Comparison of ENCODE assay signal across 8 mouse cellular contexts in the genomic region with DNA sequence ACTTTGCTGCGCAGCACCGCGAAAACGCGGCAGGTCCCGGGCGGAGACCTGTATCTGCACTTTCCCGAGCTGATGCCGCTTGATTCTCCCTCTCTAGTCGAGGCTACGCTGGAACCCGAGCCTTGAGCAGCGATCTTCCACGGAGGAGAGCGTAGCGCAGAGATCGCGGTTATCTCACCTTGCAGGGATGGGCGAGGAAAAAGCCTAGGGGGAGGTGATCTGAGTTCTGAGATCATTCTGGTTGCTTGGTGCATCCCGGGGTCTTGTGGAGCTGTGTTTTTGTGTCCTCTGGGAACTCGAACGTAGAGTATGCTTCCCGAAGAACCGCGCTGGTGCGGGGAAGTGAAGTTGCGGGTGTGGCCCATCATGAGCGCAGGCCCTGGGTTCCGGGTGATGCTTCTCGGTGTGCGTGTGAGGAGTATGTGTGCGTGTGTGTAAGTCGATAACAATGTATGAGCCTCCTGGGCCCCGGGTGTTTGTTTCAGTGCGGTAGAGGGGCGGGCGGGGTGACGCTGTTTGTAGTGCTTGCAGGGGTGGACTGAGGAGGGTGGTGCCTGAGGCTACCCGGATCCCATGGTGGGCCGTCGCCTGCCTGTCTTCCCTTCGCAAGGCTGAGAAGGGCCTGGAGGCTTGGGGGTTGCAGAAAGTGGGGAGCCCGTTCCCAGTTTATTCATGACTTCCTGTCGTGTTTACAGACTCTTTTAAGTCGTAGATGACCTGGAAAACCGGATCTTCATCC. TPM values are rescaled to one million over a fixed set of nuclear protein-coding genes. Genes with fewer than 3 reads are reported as not detected.
A peak's percentile ranks its signal among the peaks of the same experiment; 100 is the strongest.
DNase-seq lines count a peak whose midpoint lies in the region; ATAC-seq lines count a peak whose summit lies in the region.
"Had no signal": no experiment of that assay in that cellular context is flagged by ENCODE, and none has a peak within 500 bp of the region (broad histone marks: within the 10 kb centered on the region; RNA-seq: fewer than 3 reads in every experiment).

No protein-coding gene starts in this region.

- H3K27ac ChIP-seq in lung, embryonic 16.5 days (ENCODE audit: low read length) = no peak overlapping the region
- H3K27ac ChIP-seq in forebrain, embryonic 15.5 days (replicated peaks) = peak overlapping the region; percentile 86
- no peak overlapping the region for H3K27ac ChIP-seq in limb, embryonic 15.5 days
- H3K27ac ChIP-seq in stomach, embryonic 16.5 days (ENCODE audit: low read length) = no peak overlapping the region

- peaks cover 22% of the 10 kb centered on the region for H3K4me1 ChIP-seq in lung, embryonic 16.5 days (replicated peaks; ENCODE audit: control insufficient read depth, insufficient read depth, low read length)
- peaks cover 77% of the 10 kb centered on the region for H3K4me1 ChIP-seq in forebrain, embryonic 15.5 days
- H3K4me1 ChIP-seq in limb, embryonic 15.5 days = peaks cover 63% of the 10 kb centered on the region
- H3K4me1 ChIP-seq in stomach, embryonic 16.5 days (ENCODE audit: control insufficient read depth, insufficient read depth, low read length) = peaks cover 26% of the 10 kb centered on the region; the same call in 1 of the 2 replicates

- no peaks in the 10 kb centered on the region for H3K9me3 ChIP-seq in lung, embryonic 16.5 days (ENCODE audit: control insufficient read depth, low read length)
- no peaks in the 10 kb centered on the region for H3K9me3 ChIP-seq in forebrain, embryonic 15.5 days
- no peaks in the 10 kb centered on the region for H3K9me3 ChIP-seq in limb, embryonic 15.5 days
- H3K9me3 ChIP-seq in stomach, embryonic 16.5 days (replicated peaks; ENCODE audit: control insufficient read depth, low read length) = no peaks in the 10 kb centered on the region

- H3K36me3 ChIP-seq in lung, embryonic 16.5 days (ENCODE audit: control insufficient read depth, insufficient read depth, low read length) = no peaks in the 10 kb centered on the region
- no peaks in the 10 kb centered on the region for H3K36me3 ChIP-seq in forebrain, embryonic 15.5 days
- 0 out of 2 replicates have a peak, but pooled peaks cover 5% of the 10 kb centered on the region for H3K36me3 ChIP-seq in limb, embryonic 15.5 days
- H3K36me3 ChIP-seq in stomach, embryonic 16.5 days (ENCODE audit: control insufficient read depth, insufficient read depth, low read length) = no peaks in the 10 kb centered on the region

- peak overlapping the region; percentile 70 for H3K4me2 ChIP-seq in lung, embryonic 16.5 days (ENCODE audit: low read depth, low read length)
- H3K4me2 ChIP-seq in forebrain, embryonic 15.5 days (replicated peaks) = peak overlapping the region; percentile 90
- peak overlapping the region; percentile 81 for H3K4me2 ChIP-seq in limb, embryonic 15.5 days
- peak overlapping the region; percentile 67 for H3K4me2 ChIP-seq in stomach, embryonic 16.5 days (ENCODE audit: low read depth, low read length)

- ATAC-seq in lung, embryonic 16.5 days (ENCODE audit: low read depth) = no peak
- no peak for ATAC-seq in forebrain, embryonic 15.5 days (replicated peaks)
- no peak for ATAC-seq in limb, embryonic 15.5 days (ENCODE audit: insufficient number of reproducible peaks, low FRiP score, low TSS enrichment, low read depth)
- ATAC-seq in stomach, embryonic 16.5 days (ENCODE audit: insufficient read depth, low FRiP score) = no peak

- 1% methylated on average over 46 of the region's 46 CpGs for WGBS in lung, embryonic 16.5 days
- WGBS in forebrain, embryonic 15.5 days = under 1% methylated on average over 46 of the region's 46 CpGs
- WGBS in limb, embryonic 15.5 days = 2% methylated on average over 46 of the region's 46 CpGs
- WGBS in stomach, embryonic 16.5 days = 1% methylated on average over 46 of the region's 46 CpGs

- H3K27me3 ChIP-seq in lung, embryonic 16.5 days (ENCODE audit: control insufficient read depth, insufficient read depth, low read depth, low read length) = peaks cover 62% of the 10 kb centered on the region
- H3K27me3 ChIP-seq in forebrain, embryonic 15.5 days = no peaks in the 10 kb centered on the region
- peaks cover 49% of the 10 kb centered on the region for H3K27me3 ChIP-seq in limb, embryonic 15.5 days
- peaks cover 43% of the 10 kb centered on the region for H3K27me3 ChIP-seq in stomach, embryonic 16.5 days (ENCODE audit: control insufficient read depth, insufficient read depth, low read length)

- H3K9ac ChIP-seq in lung, embryonic 16.5 days (ENCODE audit: low read length) = no peak overlapping the region
- H3K9ac ChIP-seq in forebrain, embryonic 15.5 days (replicated peaks) = peak overlapping the region; percentile 74
- no peak overlapping the region for H3K9ac ChIP-seq in limb, embryonic 15.5 days
- peak overlapping the region; percentile 17; the same call in 1 of the 2 replicates for H3K9ac ChIP-seq in stomach, embryonic 16.5 days (ENCODE audit: low read length)

- DNase-seq in lung, postnatal 25 days (ENCODE audit: low spot score) = no peak
- no peak for DNase-seq in gastrocnemius, adult 8-10 months (ENCODE audit: low spot score in 2 of 2)
- no peak for DNase-seq in lung, postnatal 36 days

- H3K4me3 ChIP-seq in lung, embryonic 16.5 days (ENCODE audit: low read length) = peak overlapping the region; percentile 42
- peak overlapping the region; percentile 58 for H3K4me3 ChIP-seq in forebrain, embryonic 15.5 days
- peak overlapping the region; percentile 64 for H3K4me3 ChIP-seq in limb, embryonic 15.5 days
- peak overlapping the region; percentile 42 for H3K4me3 ChIP-seq in stomach, embryonic 16.5 days (replicated peaks; ENCODE audit: low read length)
- H3K4me3 ChIP-seq: myocyte had no signal

RNA-seq across cellular contexts. Expression of gene Kif26a, which starts 1.5 kb away (rescaled TPM):
- polyA plus RNA-seq in lung, embryonic 16.5 days (2015; fragmentation: Nextera tagmentation; extraction: Ambion mirVana) = 3.0 and 3.1 TPM in 2 replicates
- 16.1 and 18.0 TPM in 2 replicates for polyA plus RNA-seq in forebrain, embryonic 15.5 days (2015; fragmentation: Nextera tagmentation; extraction: Ambion mirVana)
- polyA plus RNA-seq in limb, embryonic 15.5 days (2015; fragmentation: Nextera tagmentation; extraction: Ambion mirVana) = 6.3 and 8.7 TPM in 2 replicates
- polyA plus RNA-seq in stomach, embryonic 16.5 days (2015; fragmentation: Nextera tagmentation; extraction: Ambion mirVana) = 2.6 and 3.5 TPM in 2 replicates
- 1 to 10 TPM; 3.4 to 4.5 (median 3.5) TPM for total RNA-seq in gastrocnemius, adult 8-10 months (2022)

RNA-seq across cellular contexts. Expression of gene Aspg, which starts 38.1 kb away (rescaled TPM):
- polyA plus RNA-seq in lung, embryonic 16.5 days (2015; fragmentation: Nextera tagmentation; extraction: Ambion mirVana) = 2.5 and 3.2 TPM in 2 replicates
- polyA plus RNA-seq in forebrain, embryonic 15.5 days (2015; fragmentation: Nextera tagmentation; extraction: Ambion mirVana) = 0.20 and 0.22 TPM in 2 replicates
- 8.0 and 9.2 TPM in 2 replicates for polyA plus RNA-seq in limb, embryonic 15.5 days (2015; fragmentation: Nextera tagmentation; extraction: Ambion mirVana)
- 3.8 and 5.2 TPM in 2 replicates for polyA plus RNA-seq in stomach, embryonic 16.5 days (2015; fragmentation: Nextera tagmentation; extraction: Ambion mirVana)
- total RNA-seq in gastrocnemius, adult 8-10 months (2022) = not detected

Comparison
In these comparisons a context has a peak if more than half of its experiments do, and no peak if none do; other contexts are left out.
1. H3K9ac ChIP-seq: peak in forebrain, embryonic 15.5 days (single experiment) and stomach, embryonic 16.5 days (single experiment); none in lung, embryonic 16.5 days (single experiment) and limb, embryonic 15.5 days (single experiment).
2. Peak in every context shown above with its lines, with median percentiles within 50 percentile points of each other: H3K4me2 ChIP-seq and H3K4me3 ChIP-seq.